Mouse (Mus musculus): Measurements from ENCODE around the gene Gse1.

Gse1 gene

DNA sequence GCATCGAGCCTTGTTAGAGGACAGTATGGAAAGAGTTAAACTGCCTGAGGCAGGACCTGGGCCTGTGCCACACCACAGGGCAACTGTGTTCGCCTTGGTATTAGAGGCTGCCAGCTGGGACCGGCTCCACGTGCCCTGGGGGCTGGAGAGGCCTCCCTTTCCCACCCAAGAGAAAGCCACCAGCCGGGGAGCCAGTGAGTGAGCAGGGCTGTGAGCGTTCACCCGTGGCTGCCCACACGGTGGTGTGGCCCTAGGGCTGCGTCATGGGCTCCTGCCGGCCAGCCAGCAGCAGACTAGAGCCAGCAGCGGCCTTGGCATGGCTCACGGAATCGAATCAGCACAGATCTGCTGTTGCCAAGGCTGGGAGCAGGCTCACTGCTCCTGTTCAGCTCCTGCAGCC is 42.2 kb downstream of the Gse1 start:
- peak; percentile 84 for DNase-seq (ENCODE audit: low read depth, low spot score)

DNA sequence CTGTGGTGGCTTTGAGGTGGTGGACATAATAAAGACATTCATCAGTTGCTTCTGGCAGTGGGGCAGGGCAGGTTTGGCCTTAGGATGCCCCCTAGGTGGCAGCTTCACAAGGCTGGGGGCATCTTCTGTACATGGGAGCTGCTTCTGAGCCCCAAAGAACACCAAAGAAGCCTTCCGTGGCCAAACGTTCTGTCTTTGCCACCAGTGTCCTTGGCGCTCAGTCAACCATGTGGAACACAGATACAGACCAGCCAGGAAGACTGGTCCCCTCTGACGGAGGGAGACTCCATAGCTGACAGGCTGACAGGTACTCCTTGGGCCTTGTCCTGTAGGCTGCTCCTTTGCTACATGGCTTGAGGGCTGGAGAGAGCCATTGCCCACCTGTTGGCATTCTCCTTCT is 45.2 kb downstream of the Gse1 start:
- DNase-seq (ENCODE audit: low read depth, low spot score), result no peak

DNA sequence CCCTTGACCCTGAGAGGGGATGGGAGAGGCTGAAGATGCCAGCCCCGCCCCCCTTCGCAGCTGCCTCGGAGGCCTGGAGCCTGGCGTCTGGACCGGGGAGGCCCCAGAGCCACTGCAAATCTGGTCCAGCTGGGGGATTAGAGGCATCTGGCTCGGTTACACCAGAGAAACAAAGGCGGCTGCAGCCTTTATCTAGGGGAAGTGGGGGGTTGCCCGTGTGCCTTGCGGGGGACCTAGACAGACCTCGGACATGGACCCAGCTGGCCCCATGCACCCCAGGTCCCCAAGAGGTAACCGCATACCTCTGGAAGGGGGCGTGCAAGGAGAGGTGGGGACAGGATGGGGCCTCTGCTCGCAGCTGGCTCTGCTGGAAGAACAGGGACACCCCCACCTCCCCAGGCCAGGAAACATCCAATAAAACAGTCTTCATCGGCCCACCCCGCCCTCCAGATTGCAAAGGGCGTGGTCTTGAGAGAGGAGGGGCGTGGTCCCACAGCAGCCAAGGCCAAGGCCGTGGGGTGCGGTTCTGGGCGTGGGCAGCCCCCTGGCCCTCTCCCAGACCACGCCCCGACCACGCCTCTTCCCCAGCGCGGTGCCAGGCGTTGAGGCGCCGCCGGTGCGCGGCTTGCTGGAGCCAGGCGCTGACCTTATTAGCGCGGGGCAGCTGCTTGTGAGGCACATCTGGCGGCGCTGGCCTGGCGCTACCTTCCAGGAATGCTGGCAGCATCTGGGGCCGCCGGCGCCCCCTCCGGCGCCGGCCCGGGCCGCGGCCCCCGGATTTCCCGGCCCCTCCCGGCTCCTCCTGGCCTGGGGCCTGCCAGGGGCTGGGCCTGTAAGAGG is 48.0 kb downstream of the Gse1 start:
- peak; percentile 85 for DNase-seq (ENCODE audit: low read depth, low spot score)

DNA sequence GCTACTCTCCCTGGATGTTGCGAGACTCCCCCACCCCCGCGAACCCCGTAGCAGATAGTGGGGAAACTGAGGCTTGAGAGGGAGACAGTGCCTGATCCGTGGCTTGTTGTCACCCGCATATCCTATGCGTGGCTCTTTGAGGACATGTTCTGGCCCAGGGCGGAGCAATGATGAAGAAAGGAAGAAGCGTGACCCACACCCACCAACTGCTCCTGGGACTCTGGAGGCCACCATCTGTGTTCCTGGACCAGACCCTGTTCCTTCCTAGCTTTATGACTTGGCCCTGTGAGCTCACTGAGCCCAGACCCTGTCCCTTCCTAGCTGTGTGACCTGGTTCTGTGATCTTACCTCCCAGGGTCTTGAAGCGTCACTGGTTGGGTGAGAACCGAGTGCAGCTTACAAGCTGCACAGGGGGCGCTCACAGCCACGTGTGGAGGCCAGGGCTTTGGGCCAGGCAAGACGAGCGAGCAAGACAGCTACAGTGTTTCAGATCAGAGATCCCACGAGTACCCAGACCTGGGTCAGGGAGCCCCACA is 48.7 kb downstream of the Gse1 start:
- no peak for DNase-seq (ENCODE audit: low read depth, low spot score)

DNA sequence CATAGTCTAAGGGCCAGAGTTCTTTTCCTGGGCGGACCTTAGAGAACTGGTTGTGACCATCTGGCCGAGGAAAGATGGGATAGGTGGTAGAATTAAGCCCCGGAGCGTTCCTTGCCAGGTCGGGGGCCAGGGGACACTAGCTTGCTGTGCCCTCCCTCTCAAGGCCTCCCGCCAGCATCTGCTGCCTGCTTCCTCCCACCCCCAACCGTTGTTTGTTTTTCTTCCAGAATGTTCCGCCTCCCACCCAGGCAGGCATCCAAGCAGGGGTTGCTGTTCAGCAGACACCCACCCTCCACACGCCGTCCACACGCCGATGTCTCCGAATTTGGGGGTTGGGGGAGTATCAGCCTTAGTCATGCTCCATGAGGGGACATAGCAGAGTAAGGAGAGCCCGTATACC is 49.8 kb downstream of the Gse1 start:
- no peak for DNase-seq (ENCODE audit: low read depth, low spot score)

DNA sequence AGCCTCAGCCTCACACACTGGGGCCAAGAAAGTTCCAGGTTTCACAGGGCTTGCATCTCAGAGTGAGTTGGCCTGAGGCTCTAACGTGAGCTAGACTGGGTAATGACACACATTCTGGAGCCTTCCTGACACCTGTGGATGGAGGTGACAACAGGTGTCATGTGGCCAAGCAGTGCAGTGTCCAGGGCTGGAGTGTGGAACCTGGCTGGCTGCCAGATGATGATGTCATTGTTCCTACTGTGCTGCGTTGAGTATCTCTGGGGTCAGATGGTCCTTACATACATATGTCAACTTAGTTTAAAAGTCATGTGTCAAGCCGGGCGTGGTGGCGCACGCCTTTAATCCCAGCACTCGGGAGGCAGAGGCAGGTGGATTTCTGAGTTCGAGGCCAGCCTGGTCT is 51.2 kb downstream of the Gse1 start:
- DNase-seq (ENCODE audit: low read depth, low spot score), result no peak

DNA sequence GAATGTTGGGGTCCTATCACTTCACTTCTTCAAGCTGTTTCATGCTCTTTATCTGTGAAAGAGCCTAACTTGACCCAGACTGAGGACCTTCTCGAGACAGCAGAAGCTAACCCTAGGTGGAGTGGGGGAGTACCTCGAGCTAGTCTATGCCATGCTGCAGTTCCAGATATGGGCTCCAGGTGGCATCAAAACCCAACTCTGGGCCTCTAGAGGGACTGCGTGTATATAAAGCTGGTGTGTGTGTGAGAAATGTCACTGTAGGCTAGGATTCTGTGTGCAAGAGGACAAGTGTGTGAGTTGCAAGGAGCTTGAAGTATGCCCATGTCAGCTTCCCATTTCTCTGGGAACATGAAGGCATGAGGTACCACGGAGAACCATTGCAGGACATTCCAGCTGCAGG is 53.2 kb downstream of the Gse1 start:
- peak; percentile 90 for DNase-seq (ENCODE audit: low read depth, low spot score)

DNA sequence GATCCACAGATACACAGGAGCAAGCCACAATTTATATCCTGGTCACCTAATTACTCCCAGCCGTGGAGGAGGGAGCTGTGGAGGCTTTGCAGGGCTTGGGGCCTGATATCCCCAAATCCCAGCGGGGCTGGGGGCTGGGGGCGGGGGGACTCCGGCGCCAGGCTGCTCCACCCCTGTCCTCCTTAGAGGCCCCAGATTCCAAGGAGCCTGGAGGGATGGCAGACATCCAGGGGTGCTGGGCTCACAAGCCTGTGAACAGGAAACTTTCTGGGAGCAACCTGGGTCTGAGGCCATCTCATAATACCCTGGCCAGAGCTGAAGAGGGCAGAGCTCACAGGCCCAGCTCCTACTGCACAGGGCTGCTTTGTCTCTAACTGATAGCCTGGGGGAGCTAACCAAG is 54.2 kb downstream of the Gse1 start:
- DNase-seq (ENCODE audit: low read depth, low spot score), result no peak

DNA sequence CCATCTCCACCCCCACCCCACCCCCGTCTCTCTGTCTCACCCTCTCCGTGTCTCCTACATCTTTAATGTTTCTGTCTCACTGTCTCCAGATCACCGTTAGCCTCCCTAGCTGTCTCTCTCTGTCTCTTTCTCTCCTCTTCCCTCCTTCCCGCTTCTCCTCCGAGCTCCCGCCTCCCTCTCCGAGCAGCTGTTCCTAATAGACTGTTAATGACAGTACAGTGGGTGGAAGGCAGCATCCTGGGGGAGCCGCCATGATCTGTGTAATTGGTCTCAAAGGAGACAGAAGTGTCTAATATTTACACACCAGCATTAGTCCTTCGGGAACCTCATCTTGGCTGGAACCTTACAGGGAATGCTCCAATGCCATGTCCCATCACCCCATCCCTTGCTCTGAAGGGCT is 56.0 kb downstream of the Gse1 start:
- peak; percentile 73 for DNase-seq (ENCODE audit: low read depth, low spot score)

DNA sequence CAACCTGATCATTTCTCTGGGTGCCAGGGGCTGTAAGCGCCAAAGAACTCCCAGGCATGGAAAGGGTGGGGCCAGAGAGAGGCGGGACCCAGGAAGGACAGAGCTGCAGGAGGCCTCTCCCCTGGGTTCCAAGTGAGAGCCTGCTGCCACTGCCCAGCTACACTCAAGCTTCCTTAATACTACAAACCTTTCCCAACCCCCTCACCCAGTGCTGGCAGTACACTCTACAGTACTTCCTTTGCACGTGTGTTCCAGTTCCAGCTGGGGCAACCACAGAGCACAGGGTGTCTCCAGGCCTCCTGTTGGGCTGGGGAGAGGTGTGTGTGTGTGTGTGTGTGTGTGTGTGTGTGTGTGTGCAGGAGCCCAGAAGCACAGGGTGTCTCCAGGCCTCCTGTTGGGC is 56.8 kb downstream of the Gse1 start:
- DNase-seq (ENCODE audit: low read depth, low spot score), result no peak

DNA sequence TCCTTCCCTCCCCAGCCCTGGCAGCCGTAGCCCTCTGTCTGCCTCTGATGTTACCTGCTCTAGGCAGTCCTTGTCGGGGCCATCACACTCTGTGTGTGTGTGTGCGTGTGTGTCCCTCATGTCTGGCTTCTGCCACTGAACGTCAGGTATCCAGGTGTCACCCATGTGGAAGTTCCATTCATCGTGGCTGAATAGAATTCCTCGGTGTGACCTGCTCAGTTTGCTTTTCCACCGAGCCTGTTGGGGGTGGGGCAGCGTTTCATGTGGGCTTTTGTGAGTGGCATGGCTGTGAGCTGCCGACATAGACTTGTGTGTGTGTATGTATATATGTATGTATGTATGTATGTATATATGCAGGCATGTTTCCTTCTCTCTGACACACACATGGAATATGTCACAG is 57.6 kb downstream of the Gse1 start:
- no peak for DNase-seq (ENCODE audit: low read depth, low spot score)

DNA sequence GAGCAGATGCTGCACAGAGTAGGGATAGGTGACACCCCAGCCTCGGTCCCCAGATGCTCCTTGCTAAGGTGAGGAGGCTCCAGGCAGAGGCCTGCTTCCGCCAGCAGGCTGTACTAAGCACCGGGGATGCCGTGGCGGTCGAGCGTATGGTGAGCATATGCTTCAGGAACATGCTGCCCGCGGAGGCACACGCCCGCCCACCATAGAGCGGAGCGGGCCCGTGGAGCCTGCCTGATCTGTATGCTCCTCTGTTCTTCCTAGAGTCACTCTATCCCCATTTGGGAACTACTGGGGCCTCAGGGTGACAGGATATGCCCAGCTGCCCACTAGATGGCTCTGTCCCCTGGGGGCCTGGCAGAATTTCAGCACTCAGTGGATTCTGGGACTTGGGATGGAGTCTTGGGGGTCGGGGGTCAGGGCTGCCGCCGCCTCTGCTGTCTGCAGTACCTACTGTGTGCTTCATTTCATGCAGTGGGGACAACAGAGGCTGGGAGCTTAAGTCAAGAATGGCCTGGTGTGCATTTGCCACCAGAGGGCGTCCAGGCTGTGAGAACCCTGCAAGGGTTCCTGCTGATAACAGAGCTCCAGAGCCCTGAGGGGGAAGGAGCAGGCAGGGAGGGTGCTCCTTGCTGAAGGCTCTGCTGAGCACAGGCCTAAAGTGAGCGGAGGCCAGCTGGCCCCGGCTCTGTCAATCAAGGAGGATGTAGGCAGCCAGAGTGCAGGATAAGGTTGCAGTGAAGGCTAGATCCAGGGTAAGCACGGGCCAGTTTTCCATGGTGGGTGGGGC is 60.1 kb downstream of the Gse1 start:
- DNase-seq (ENCODE audit: low read depth, low spot score), result peak; percentile 89

DNA sequence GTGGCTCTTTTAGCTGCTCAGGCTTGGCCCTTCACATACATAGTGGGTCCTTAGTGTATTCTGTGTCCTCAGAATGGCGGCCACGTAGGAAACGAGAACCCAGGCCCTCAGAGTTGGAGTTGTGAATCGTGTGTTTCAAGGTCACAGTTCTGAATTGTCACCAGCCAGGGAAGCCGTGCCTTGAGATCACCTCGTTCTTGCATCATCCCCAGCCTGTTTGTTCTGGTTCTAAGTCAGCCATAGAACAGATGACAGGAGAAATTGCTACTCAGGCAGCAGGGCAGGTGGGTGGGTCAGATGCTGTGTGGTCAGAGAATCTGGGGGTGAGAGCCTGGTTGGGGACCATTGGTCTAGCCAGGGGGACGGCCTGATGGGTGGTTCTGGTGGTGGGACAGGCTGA is 60.9 kb downstream of the Gse1 start:
- no peak for DNase-seq (ENCODE audit: low read depth, low spot score)

DNA sequence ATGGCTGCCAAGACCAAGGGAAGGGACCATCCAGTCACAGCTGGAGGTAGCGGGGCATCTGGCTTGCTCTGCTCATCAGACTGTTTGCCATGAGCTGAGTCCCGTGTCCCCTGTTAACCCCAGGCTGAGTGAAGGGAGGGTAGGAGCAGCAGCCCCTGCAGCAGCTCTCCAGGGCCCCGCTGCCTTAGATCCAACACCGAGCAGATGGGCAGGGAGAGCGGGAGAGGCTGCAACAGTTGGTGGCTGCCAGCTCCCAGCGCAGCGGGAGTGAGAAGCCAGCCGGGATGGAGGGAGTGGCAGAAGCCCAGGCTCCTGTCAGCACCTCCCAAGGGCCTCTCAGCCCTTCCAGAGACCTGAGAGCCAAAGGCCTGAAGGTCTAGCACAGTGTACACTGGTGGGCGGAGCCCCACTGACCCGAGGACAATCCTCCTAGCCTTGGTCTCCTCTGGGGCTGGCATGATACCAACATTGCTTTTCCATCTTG is 61.5 kb downstream of the Gse1 start:
- DNase-seq (ENCODE audit: low read depth, low spot score), result peak; percentile 90

DNA sequence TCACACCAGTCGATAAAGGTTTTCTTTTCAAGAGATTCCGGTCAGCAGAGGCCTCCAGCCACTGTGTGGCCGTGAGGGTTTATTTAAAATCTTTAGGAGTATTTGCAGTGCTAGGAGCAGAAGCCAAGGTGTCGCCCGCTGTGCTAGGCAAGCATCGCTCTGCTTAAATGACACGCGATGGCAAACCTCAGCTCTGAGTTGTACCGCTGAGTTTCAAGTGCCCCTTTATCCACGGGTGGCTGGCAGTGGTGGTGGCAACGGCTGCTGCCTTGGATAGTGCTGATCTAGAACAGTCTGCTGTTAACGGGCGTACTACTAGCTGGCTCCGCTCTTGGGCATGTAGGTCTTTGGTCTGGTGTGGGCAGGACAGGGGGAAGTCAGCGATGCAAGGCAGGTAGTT is 62.4 kb downstream of the Gse1 start:
- no peak for DNase-seq (ENCODE audit: low read depth, low spot score)

DNA sequence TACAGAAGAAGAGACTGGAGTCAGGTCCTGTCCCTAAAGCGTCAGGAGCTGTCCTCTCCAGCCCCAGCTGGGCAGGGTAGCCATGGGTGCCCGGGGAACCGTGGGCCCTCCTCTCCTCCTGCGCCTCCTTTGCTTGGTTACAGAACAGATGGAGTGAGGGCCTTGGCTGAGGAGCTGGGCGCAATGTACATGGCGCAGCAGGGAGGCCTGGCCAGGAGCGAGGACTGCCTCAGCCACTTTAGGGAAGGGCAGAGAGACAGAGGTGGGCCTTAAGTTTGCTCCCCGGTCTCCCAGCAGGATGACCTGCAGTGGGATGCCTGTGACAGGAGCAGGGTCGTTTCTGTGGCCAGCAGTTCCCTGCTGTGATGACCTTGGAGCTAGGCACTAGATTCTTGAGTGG is 63.4 kb downstream of the Gse1 start:
- no peak for DNase-seq (ENCODE audit: low read depth, low spot score)

DNA sequence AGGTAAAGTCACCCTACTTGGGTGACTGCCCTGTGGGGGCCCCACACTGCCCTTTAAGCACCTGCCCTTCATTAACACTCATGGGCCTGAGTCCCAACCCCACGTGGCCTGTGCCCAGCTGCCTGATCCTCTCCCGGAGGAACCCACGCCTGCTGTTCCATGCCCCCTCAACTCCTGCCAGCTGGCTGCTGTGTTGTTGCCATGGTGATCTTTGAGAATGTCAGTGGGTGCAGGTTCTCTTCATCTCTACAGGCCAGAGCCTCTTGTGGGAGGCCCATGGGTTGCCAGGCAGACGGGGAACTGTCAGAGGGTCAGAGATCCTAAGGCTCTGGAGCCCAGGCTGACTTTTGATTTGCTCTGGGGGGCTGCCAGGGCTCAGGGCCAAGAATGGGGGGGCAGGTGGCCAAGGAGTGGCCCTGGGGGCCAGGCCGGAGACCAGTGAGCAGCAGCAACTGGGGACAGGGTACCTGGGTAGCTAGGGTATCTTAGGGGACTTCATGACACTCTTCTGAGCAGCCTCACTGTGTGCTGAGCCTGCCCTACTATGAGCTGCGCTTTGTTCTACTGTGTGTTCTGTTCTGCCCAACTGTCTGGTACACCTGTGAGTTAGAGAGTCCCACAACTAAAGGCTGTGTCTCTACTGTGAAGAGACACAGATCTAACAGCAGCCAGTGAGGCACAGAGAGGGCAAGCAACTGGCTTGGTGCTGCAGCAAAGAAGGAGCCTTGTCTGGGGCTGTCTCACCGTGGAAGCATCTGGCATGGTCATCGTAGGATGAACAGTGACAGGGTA is 64.3 kb downstream of the Gse1 start:
- DNase-seq (ENCODE audit: low read depth, low spot score), result peak; percentile 93

DNA sequence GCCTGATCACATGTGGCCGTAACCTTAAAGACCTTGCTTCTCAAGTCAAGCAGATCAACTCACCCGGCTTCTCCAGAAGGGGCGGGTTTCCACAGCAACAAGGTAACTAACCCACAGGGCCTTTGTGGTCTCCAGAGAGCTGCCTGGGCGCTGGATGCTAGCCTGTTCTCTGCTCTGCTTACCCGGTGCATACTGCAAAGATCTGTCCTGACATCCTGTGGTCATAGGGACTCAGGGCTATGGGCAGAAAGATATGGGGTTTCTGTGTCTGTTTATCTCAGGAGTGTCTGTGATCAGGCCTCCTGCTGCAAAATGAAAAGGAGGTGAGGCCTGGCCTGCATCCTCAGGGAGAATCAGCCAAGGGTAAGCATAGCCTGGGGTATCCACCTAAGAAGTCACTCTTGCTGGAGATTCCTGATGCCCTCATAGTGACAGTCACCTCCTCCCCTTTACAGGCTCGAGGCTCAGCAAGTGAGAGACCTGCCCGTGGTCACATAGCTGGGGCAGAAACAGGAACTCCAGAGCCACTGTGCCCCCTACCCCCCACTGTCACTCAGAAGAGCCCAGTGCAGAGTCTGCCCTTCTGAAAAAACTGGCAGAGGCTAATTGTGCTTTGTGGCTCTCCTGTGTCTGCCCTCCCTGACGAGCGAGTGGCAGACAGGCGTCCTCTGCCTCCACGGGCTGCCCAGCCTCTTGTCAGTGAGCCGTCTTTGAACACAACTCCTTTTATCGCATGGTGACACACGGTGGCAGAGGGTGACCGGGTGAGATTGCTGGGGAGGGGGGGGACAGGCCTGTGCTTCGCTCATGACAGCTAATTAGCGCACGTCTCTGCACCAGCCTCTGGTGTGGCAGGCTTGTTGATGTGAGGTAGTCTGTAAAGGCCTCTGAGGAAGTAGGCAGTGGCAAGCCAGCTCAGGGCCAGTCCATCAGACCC is 65.4 kb downstream of the Gse1 start:
- DNase-seq (ENCODE audit: low read depth, low spot score), result no peak

DNA sequence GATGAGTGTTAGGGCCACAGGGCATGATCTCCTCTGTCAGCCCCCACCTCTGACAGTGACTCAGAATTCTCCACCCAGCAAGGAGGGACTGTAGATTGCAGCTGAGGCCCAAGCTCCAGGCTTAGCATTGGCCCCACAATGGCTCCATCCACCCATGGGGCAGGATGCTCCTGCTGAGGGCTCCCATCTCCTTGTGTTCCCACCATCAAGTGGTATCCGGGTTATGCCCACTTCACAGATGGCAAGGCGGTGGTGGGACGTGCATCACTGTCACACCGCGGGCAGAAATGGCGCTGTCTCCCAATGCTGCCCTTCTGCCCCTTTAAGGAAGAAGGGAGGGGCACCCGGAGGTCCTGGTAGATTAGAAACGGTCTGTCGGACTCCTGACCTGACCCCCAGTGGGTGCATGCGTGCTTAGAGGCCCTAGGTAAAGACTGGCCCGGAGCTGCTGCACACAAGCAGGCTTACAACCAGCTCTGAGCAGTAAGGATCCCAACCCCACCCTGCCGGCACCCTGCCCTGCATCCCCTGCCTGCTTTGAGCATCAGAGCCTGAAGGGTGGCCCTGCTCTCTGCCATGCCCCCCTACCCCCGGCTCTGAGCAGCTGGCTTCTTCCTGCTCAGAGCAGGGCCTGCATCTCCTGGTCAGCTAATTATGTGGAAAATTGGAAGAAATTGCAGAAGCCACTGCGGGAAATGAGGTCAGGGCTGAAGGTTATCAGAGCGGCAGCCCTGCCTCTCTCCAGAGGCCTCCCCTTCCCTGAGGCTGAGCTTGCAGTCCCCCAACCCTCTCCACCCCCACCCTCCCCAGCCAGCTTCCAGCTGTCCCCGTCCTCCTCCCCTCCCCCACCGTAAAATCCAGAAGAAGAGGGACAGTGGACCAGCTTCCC is 67.0 kb downstream of the Gse1 start:
- no peak for DNase-seq (ENCODE audit: low read depth, low spot score)

DNA sequence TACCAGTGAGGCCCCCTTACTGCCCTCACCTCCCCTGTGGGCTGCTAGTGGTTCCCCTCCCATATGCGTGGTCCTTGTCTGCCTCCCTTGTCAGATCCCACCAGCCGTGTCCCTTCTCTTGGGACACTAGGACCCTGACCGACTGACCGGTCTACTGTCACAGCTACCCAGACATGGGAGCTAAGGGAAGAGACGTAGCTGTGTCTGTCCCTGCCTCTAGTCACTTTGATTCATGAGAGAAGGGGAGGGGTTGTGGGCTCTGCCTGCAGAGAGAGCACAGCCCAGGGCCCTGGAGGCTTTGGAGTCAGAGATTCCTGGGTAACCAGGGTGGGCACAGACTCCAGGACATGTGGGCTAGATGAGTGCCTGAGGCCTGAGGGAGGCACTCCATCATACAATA is 68.7 kb downstream of the Gse1 start:
- DNase-seq (ENCODE audit: low read depth, low spot score), result no peak
